Comparison of ENCODE assay signal across 10 mouse cellular contexts in genomic region chr1:121087124-121087887, GRCm38 (mm10).
DNase-seq lines count a peak whose midpoint lies in the region; ATAC-seq lines count a peak whose summit lies in the region.
"Had no signal": no experiment of that assay in that cellular context is flagged by ENCODE, and none has a peak within 500 bp of the region (broad histone marks: within the 10 kb centered on the region; RNA-seq: fewer than 3 reads in every experiment).

No protein-coding gene starts in this region.

- H3K27ac ChIP-seq in hindbrain, embryonic 16.5 days (ENCODE audit: low read depth, low read length) = peak overlapping the region; percentile 41; the same call in 1 of the 2 replicates
- H3K27ac ChIP-seq: heart, embryonic 15.5 days had no signal

- no peaks in the 10 kb centered on the region for H3K27me3 ChIP-seq in hindbrain, embryonic 16.5 days (replicated peaks; ENCODE audit: control insufficient read depth, insufficient read depth, low read length)

- peaks cover 4% of the 10 kb centered on the region; the same call in 1 of the 2 replicates for H3K4me1 ChIP-seq in hindbrain, embryonic 16.5 days (ENCODE audit: control insufficient read depth, insufficient read depth, low read depth, low read length)
- H3K4me1 ChIP-seq: heart, embryonic 15.5 days had no signal

- no peak overlapping the region for H3K9ac ChIP-seq in hindbrain, embryonic 16.5 days (ENCODE audit: low read depth, low read length)
- H3K9ac ChIP-seq: heart, embryonic 15.5 days had no signal

- peaks cover 4% of the 10 kb centered on the region; the same call in 1 of the 2 replicates for H3K9me3 ChIP-seq in hindbrain, embryonic 16.5 days (ENCODE audit: control insufficient read depth, low read length)
- H3K9me3 ChIP-seq: heart, embryonic 15.5 days had no signal

- peak overlapping the region; percentile 3 for H3K4me2 ChIP-seq in hindbrain, embryonic 16.5 days (ENCODE audit: low read length)
- H3K4me2 ChIP-seq: heart, embryonic 15.5 days had no signal

- ATAC-seq in hindbrain, embryonic 16.5 days = peak; percentile 94

- WGBS in hindbrain, embryonic 16.5 days = 13% methylated on average over 7 of the region's 7 CpGs

- no peak overlapping the region for H3K4me3 ChIP-seq in hindbrain, embryonic 16.5 days (ENCODE audit: low read length)
- H3K4me3 ChIP-seq: heart, embryonic 15.5 days had no signal

- peak; percentile 28 for DNase-seq in left cerebral cortex, adult 11 months (ENCODE audit: low spot score)
- DNase-seq in left cerebral cortex, postnatal 36 days (ENCODE audit: low spot score in 2 of 2) = no peak
- DNase-seq in embryo, embryonic 9.5 days (ENCODE audit: extremely low spot score) = peak; percentile 5
- DNase-seq in neural tube, embryonic 10.5 days (ENCODE audit: extremely low spot score, low spot score) = peak; percentile 21
- DNase-seq in heart, postnatal 4 days = no peak
- no peak for DNase-seq in heart, postnatal 14 days
- no peak for DNase-seq in lung, postnatal 14 days
- DNase-seq: liver had no signal

- H3K36me3 ChIP-seq in hindbrain, embryonic 16.5 days (ENCODE audit: control insufficient read depth, insufficient read depth, low read length) = no peaks in the 10 kb centered on the region
- H3K36me3 ChIP-seq: heart, embryonic 15.5 days had no signal

- intact Hi-C loops in left cerebral cortex, postnatal 36 days (cut with DNase I) = no loop called here
- intact Hi-C loops in heart, postnatal 14 days (cut with DNase I) = no loop called here

Comparison
In these comparisons a context has a peak if more than half of its experiments do, and no peak if none do; other contexts are left out.
1. DNase-seq: peak in left cerebral cortex, adult 11 months (single experiment), embryo, embryonic 9.5 days (single experiment) and neural tube, embryonic 10.5 days (single experiment); none in left cerebral cortex, postnatal 36 days (0 of 2), heart, postnatal 4 days (single experiment), heart, postnatal 14 days (0 of 2) and lung, postnatal 14 days (single experiment).